Mouse (Mus musculus) small intestine, adult 2 months (tissue): ENCODE data around the gene Mysm1.

Experiments used
- CTCF ChIP-seq: fragments of 200-500 bp; IDR thresholded peaks from 2 replicates; pipeline ENCODE4 v1.5.1; 2012; ENCODE audit warnings: low read depth, mild to moderate bottlenecking, control low read depth, inconsistent platforms, low read length, moderate library complexity, mixed read lengths; ENCODE audit not compliant: insufficient replicate concordance, insufficient read length; ENCODE audit errors: extremely low read depth
- POLR2A ChIP-seq: fragments of 200-500 bp; IDR thresholded peaks from 2 replicates; pipeline ENCODE4 v1.6.1; 2012; ENCODE audit warnings: low read depth, mild to moderate bottlenecking, control low read depth, inconsistent platforms, low read length, moderate library complexity

DNA sequence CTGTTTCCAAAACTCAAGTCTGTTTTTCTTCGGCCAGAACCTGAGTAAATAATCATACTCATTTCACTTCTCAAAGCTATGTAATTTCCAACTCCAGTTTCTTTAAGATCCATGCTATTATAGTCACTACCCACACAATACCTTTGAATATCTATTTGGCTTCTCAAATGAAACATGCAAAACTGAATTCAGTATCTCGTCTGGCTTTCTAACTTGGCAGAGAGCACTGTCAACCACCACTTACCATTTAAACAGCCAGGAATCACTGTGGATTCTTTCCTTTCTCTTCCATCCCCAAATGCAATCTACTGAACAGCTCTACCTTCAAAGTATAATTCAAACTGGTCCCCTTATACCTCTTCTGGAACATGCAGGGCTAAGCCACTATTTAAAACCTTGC lies 5.6 kb downstream of the Mysm1 start:
- TF ChIP-seq CTCF (no peak), POLR2A (no peak)
